Mouse (Mus musculus) c-Kit-positive CD71-positive TER-119-positive erythroid progenitor cells, embryonic 14.5 days (primary cell): ENCODE data around the gene Ucn.

Source experiments
- DNase-seq: peaks from one replicate; pipeline ENCODE4 v3.0.0-alpha.2; 2013; ENCODE audit warnings: low spot score

Ucn gene

DNA sequence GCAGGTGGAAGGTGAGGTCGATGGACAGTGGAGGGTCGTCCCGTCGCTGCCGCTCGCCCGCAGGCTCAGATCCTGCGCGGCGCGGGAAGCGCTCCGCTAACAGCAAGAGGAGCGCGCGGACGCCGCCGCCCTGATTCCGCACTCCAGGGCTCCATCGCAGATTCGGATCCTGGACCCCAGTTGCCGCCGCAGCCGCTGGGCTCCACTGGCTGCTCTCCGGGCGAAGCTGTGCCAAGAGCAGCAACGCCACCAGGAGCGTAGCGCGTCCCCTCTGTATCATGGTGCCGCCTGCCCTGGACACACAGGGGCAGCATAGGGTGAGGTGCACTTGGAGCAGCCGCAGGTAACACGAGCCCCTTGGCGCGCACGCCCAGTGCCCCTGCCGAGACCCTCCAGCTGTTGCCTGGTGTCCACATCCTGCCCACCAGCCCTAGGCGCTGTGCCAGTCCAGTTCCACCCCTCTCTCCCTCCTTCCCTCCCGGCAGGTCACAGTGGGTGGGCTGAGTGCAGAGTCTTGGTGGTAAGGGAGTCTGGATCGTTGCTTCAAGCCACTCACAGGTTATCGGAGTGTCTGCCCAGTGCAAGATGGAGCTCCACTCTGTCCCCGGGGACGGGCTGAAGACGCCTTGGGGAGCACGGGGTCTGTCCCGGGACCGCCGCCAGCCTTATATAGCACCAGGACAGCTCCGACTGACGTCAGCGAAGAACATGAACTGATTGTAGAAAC lies at the start of gene Ucn:
Ucn (minus strand) TSS at position 589 of the 727 bp plus-strand sequence.
- DNase-seq = no peak

DNA sequence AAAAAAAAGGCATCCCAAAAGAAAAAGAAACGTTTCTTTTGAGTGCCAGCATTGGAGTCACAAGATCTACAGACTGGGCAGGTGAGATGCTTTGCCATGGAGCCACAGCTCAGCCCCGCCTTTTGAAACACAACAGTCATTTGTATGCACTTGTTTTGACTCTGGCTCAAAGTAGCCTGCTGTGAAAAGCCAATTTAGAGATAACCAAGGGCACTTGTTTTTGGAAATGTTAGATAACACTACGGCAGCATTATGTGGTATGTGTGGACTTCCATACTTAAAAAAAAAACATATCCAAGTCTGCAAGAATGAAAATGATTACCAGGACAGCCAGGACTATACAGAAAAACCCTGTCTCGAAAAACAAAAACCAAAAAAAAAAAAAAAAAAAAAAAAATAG lies 45.0 kb upstream of the Ucn start:
- peak; percentile 66 for DNase-seq

GRCm38 (mm10) chr5:31181183-31181770 lies 42.6 kb upstream of the Ucn start:
- no peak for DNase-seq

GRCm38 (mm10) chr5:31179766-31180630 lies 41.4 kb upstream of the Ucn start, which contains the start of the genes Gm29609 and Gtf3c2:
Gene Gm29609, minus strand, starts transcription at chr5:31179911.
Gene Gtf3c2, minus strand, starts transcription at chr5:31180144.
- DNase-seq = peak; percentile 93

- DNase-seq = peak; percentile 57
Measured at GRCm38 (mm10) chr5:31179301-31179765, 40.7 kb upstream of the Ucn start.

DNA sequence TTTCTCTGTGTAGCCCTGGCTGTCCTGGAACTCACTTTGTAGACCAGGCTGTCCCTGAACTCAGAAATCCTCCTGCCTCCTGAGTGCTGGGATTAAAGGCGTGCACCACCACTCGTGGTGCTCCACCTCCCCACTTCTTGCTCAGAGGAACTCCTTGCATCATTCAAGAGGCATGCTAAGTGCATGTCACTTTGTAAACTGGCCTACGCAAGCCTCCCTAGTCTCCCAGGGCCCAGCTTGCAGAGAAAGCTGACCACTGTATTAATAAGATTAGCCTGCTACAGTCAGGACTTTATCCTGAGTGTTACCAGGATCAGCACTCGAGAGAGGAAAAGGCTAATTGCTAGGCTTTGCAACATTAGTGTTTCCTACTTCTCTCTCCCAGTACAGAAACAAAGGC lies 30.0 kb upstream of the Ucn start:
- no peak for DNase-seq

DNA sequence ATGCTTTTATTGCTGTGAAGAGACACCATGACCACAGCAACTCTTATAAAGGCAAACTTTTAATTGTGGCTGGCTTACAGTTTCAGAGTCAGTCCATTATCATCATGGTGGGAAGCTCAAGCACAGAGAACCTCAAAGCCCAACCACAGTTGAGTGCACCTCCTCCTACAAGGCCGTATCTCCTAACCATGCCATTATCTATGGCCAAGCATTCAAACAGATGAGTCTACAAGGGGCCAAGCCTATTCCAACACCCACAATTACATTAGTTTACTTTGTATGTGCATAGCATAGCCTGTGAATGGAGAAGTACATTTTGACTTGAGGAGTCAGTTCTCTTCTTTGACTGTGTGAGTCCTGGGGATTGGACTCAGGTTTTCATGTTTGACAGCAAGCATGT lies 26.2 kb upstream of the Ucn start:
- no peak for DNase-seq

GRCm38 (mm10) chr5:31162462-31162861 lies 23.8 kb upstream of the Ucn start:
- DNase-seq = no peak

GRCm38 (mm10) chr5:31154152-31154553 lies 15.5 kb upstream of the Ucn start, which contains the start of gene Mpv17:
Gene Mpv17, minus strand, starts transcription at chr5:31154251.
- DNase-seq = peak; percentile 58

DNA sequence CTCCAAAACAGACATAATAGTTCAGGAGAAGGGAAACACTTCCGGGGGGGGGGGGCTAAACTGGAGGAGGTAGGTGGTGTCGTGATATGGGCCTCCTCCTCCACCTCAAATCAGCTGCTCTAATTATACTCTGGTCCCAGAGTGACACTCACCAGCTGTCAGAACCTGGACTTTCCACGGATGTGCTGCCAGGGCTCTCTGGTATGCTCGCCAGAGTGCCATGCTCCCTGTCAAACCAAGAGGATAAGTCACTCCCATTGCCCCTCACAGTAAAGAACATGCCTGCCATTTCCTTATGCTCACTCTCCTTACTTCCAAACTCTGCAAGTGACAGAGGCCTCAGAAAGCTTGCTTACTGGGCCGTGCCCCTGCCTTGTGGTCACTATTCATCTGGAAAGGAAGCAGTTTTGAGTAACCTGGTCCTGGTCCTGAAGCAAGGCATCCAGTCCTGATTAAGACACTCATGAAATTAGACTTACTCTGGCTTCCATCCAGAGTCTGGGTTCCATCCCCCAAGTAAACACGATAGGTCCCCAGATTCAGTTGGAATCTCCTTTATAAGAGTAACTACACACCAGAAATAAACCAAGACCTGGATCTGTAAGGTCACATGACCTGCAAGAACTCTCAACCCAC lies 15.0 kb upstream of the Ucn start:
- no peak for DNase-seq

DNA sequence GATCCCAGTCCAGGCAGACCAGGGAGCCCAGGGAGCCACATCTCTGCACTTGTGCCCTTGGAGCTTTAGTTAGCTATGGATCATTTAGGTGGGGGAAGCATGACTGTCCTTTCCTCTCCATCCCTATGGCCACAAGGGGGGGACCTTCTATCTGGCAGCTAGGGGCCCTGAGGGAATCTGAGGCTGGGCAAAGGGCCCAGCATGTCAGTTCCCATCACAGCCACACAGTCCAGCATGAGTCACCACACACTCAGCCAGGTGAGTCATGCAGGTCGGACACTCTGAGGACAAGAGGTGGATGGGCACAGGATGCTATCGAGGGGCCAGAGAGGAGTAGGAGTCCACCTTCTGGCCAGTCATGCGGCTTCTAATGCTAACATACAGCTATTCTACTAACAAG lies 13.1 kb upstream of the Ucn start:
- no peak for DNase-seq

DNA sequence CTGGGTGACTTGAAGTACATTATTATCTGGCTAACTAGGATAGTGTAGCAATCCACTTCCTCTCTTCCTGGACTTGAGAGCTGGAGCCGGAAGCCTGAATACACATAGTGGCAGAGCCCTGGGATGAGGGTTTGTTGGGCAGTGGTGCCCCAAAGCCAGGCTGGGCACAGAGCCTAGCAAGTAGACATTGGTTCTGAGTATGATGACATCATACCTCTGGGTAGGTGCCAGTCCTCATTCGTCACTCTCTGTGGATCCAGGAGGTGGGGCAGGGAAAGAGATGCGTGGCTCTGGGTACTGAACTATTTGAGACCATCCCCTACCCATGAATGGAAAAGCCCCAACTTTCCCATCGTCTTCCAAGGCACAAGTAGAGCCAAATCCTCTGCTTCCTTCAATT lies 11.2 kb upstream of the Ucn start:
- DNase-seq = no peak

DNA sequence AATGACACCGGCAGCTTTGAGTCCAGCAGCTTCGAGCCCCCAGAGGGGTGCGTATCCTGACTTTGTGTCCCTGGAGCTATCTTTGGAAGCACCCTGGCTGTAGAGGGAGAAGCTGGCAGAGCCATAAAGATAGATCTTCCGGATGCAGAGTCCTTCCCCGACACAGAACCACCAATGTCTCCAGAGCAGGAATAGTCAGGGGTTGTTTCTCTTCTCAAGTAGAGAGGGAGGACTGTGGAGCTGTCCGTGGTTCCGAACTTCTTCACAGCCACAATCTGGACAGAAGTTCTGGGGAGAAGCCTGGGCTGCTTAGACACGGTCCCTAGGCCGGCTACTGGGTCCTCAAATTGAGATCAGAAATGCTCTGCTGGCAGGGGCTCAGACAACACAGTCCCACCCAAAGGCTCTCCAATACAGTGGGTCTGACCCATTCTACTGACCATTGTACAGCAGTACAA lies 368 bp upstream of the Ucn start:
- DNase-seq = no peak

GRCm38 (mm10) chr5:31137658-31138057 lies 971 bp downstream of the Ucn start:
- no peak for DNase-seq

DNA sequence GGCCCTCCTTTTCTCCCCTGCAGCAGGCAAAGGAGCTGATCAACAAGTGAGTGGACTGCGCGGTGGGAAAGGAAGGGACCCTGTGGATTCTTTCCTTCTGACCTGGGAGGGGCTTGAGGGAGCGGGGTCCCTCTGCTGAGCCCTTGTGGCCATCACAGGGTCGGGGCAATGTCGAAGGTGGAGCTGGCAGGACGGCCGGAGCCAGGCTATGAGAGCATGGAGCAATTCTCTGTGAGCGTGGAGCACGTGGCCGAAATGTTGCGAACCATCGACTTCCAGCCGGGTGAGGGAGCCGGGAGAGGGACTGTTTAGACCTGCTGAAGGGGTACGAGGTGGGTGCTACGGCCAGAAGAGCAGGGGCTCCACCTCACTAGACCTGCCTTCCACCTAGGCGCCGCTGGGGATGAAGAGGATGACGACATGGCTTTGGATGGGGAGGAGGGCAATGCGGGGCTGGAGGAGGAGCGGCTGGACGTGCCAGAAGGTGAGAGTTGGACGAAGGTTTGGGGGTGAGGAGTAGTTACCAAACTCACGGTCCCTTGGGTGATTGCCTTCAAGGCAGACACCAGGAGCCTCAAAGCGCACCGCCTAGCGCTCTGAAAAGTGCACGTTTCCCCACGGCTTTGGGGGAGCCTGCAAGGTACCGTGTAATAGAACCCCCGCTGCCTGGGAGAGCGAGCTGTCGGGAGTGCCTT lies 1.8 kb downstream of the Ucn start:
- no peak for DNase-seq

- no peak for DNase-seq
Measured at GRCm38 (mm10) chr5:31126050-31126449, 12.6 kb downstream of the Ucn start.

DNA sequence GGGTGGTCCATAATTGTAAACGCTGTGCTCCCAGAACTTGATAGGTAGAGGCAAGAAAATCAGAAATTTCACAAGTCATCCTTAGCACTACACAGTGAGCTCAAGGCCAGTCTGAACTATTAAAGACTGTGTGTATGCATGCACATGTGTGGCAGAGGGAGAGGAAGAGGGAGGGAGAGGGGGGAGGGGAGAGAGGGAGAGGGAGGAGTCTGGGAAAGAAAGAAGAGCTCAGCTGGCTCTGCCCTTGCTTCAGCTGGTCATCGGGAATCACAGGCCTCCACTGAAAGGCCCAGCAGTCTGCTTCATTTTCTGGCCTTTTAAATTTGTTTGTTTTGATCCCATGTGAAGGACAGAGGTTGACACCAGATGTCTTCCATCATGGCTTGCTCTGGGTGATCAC lies 15.1 kb downstream of the Ucn start:
- DNase-seq = no peak

DNA sequence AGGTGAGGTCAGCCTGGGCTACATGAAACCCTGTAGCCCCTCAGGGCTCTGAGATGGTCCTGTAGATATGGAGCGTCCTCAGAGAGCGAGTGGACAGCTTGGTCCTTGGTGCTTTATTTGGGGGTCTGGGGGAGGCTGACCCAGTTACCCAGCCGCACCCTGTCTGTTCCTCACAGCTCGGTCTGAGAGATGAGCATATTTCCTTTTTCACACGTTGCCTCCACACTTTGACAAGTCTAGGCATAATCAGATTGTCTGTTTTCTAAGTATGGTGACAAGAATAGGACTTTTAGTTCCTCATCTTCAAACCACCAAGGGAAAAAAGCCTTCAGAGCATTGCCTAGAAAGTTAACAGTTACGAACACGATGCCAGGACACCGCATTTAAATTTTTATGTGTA lies 17.5 kb downstream of the Ucn start:
- no peak for DNase-seq

DNA sequence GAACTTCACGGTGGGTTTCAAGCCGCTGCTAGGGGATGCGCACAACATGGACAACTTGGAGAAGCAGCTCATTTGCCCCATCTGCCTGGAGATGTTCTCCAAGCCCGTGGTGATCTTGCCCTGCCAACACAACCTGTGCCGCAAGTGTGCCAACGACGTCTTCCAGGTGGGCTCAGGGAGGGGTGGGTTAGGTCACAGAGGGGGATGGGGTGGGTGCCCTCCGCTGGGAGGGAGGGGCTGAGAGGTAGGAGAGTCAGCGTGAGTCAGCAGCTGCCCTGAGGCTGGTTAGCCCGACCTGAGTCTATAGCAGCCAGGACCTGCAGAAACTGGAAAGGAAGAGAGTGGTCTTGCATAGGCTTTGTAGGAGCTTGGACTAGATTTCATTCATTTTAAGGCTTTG lies 21.7 kb downstream of the Ucn start:
- DNase-seq = no peak

- DNase-seq = no peak
Measured at GRCm38 (mm10) chr5:31116354-31116753, 22.3 kb downstream of the Ucn start, which contains the start of gene Trim54. Gene Trim54, plus strand, starts transcription at chr5:31116712.

DNA sequence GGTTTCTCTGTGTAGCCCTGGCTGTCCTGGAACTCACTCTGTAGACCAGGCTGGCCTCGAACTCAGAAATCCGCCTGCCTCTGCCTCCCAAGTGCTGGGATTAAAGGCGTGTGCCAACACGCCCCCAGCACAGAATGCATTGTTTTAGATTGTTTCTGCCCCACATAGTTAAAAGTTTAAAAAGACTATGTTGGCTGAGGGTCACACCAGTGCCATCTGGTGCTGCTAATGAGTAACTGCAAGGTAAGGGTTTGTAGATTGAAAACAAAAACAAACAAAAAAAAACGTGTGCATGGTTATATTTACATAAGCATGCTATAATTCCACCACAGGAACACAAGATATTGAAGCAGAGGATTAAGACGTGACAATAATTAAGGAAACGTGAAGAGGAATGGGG lies 27.8 kb downstream of the Ucn start:
- no peak for DNase-seq
